Mouse (Mus musculus) liver, embryonic 14.5 days (tissue): ENCODE measurements around the gene Dll4.
A peak's percentile ranks its signal among the peaks of the same experiment; 100 is the strongest.

Source experiments
- CTCF ChIP-seq: IDR thresholded peaks from 2 replicates; pipeline ENCODE4 v1.5.1; 2016; ENCODE audit warnings: antibody characterized with exemption, low read depth, control low read depth
- EP300 ChIP-seq: IDR thresholded peaks from 2 replicates; pipeline ENCODE4 v1.6.1; 2016; ENCODE audit warnings: antibody characterized with exemption, low read depth

DNA sequence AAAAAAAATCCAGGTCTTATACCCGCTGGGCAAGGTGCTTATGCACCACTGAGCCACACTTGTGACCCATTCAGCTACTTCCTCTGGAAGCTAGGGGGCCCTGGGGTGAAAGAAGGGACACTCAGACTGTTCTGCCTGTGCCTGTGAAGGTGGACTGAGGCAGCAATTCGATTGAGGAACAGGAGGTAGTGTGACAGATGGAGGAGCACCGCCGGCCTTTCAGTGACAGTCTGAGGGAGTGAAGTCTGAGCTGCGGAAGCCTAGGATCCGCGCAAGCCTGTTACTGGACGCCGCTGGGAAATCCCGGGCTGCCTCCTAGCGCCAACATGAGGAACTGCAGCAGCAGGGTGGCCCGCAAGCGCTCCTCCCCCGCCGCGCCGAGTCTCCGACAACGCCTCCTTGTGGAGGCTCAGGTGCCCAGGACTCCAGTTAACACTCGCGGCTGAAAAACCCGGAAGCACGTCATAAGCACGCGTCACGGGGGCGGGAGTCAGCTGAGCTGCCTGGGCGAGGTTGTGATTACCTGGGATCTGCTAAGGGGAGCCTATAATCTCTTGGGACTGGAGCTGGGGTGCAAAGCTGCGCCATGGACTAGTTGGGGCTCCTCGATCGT, 37.2 kb upstream of the Dll4 start, which contains the start of gene Vps18:
- TF ChIP-seq CTCF (peak; percentile 100), EP300 (no peak)
